Mouse (Mus musculus) olfactory bulb, adult 2 months (tissue): Measurements from ENCODE around the gene Med27. TPM values are rescaled to one million over a fixed set of nuclear protein-coding genes. Genes with fewer than 3 reads are reported as not detected.

Source experiments
- H3K27ac ChIP-seq: fragments of 200-500 bp; 2 replicates; pipeline ENCODE4 v1.5.1; 2012; ENCODE audit warnings: low read depth, low read length; ENCODE audit not compliant: insufficient read depth
- H3K4me1 ChIP-seq: fragments of 200-500 bp; 2 replicates; pipeline ENCODE4 v1.6.1; 2012; ENCODE audit warnings: low read length; ENCODE audit not compliant: control insufficient read depth, insufficient read depth
- H3K4me3 ChIP-seq: fragments of 200-500 bp; 2 replicates; pipeline ENCODE4 v1.5.1; 2012; ENCODE audit warnings: mild to moderate bottlenecking, low read depth, low read length, moderate library complexity; ENCODE audit not compliant: insufficient read depth
- CTCF ChIP-seq: fragments of 200-500 bp; IDR thresholded peaks from 2 replicates; pipeline ENCODE4 v1.5.1; 2012; ENCODE audit warnings: low read depth, mild to moderate bottlenecking, low read length, moderate library complexity; ENCODE audit not compliant: insufficient read depth
- POLR2A ChIP-seq: fragments of 200-500 bp; IDR thresholded peaks from 2 replicates; pipeline ENCODE4 v1.6.1; 2012; ENCODE audit warnings: mild to moderate bottlenecking, low read depth, low read length, moderate library complexity; ENCODE audit not compliant: insufficient read depth
- whole genome bisulfite sequencing: fragments of 180-500 bp; shearing (Covaris S2); methylation state at CpG from one replicate; pipeline ENCODE4 v1.1.7; 2018; 5-methylcytosine and 5-hydroxymethylcytosine counted together
- polyA plus RNA-seq: library from polyadenylated mRNA; stranded (reverse); fragments of >200 nt; gene quantifications from 2 replicates; pipeline ENCODE4 v1.2.4, GENCODE M21; 2012; ENCODE audit warnings: low replicate concordance; ENCODE audit not compliant: missing spikeins, insufficient read depth, insufficient read length

Gene Med27
- polyA plus RNA-seq, 1 experiment: not detected

DNA sequence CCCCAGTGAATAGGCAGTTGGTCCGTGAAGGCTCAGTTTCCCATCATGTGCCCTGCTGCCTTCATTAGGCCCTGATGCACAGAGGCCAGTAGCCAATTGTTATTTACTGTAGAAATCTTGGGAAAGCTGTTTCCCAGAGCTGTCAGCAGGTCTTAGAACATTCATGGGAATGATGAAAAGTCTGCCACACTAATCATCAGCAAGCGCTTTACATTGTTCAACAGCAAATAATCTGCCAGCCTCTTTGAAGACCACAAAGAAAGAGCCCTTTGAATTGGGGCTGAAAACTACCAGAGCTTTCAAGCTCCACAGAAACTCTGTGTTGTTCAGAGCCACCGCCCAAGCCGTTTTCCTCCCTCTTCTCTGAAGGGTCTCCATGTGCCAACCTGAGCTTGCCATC is 106.8 kb downstream of the Med27 start:
- Histone ChIP-seq H3K27ac (no peak overlapping the region), H3K4me3 (no peak overlapping the region), H3K4me1 (no peaks in the 10 kb centered on the region)
- TF ChIP-seq POLR2A (no peak), CTCF (no peak)
- WGBS: 88% methylated on average over 4 of the region's 4 CpGs

DNA sequence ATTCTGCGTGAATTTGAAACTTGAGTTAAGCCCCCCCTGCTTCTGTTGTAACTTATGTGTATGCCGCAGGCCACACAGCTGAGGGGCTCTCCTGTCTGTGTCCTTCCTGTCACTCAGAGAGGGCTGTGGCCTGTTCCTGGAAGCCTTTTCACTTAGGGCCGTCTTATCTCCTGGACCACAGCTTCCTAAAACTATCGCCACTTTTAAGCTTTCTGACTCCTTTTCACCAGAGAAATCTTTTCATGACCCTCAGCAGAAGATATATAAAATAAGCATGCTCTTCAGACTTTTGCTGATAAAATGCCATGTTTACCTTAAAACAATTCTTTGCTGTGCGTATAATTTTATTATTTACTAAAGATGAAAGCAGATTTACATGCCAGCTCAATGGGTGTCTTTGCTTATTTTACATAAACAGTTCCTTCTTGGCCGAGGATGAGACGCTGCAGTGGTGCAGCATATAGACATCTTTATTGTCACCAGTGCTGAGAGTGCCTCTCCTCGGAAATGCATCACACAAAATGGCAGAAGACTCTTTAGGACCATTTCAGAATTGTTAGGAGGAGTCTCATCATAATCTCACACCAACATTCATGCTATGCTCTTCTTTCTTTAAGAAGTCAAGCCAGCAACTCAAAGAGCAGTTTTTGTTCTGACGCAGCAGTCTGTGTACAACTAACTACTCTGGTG is 110.2 kb downstream of the Med27 start:
- Histone ChIP-seq H3K4me1 (no peaks in the 10 kb centered on the region), H3K4me3 (no peak overlapping the region), H3K27ac (no peak overlapping the region)
- WGBS: 95% methylated on average over 9 of the region's 9 CpGs
- TF ChIP-seq CTCF (no peak), POLR2A (no peak)

DNA sequence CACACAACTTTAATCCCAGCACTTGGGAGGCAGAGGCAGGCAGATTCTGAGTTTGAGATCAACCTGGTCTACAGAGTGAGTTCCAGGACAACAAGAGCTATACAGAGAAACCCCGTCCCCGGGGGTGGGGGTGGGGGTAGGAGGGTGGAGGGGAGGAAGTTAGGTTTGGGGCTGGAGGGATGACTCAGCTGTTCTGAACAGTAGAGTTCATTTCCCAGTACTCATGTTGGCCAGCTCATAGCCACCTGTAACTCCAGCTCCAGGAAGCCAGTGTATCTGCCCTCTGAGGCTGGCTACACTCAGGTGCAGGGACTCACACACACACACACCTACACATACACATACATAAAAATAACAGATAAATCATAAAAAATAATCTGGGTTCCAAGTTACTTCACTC is 111.1 kb downstream of the Med27 start:
- 69% methylated on average over 2 of the region's 2 CpGs for WGBS
- no peak overlapping the region for H3K4me3 ChIP-seq
- no peak for TF ChIP-seq POLR2A
- no peak for TF ChIP-seq CTCF
- H3K27ac ChIP-seq: no peak overlapping the region
- H3K4me1 ChIP-seq: no peaks in the 10 kb centered on the region

DNA sequence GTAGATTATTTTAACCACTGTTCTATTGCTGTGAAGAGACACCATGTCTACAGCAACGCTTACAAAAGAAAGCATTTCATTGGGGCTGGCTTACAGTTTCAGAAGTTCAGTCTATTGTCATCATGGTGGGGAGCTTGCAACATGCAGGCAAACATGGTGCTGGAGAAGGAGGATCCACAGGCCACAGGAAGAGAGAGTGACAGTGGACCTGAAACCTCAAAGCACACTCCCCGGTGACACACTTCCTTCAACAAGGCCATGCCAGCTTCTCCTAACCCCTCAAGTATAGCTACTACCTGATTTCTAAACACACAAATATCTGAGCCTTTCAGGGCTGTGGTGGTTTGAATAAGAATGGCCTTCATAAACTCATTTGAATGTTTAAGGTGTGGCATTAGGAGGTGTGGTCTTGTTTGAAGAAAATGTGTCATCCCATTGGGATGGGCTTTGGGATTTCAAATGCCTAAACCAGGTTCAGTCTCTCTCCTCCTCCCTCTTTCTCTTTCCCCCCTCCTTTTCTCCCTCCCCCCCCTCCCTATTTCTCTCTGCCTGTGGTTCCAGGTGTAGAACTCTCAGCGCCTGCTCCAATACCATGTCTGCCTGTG is 111.8 kb downstream of the Med27 start:
- 98% methylated on average over 3 of the region's 3 CpGs for WGBS
- Histone ChIP-seq H3K4me3 (no peak overlapping the region), H3K4me1 (0 out of 2 replicates have a peak, but pooled peaks cover 2% of the 10 kb centered on the region), H3K27ac (no peak overlapping the region)
- no peak for TF ChIP-seq POLR2A
- TF ChIP-seq CTCF: no peak

DNA sequence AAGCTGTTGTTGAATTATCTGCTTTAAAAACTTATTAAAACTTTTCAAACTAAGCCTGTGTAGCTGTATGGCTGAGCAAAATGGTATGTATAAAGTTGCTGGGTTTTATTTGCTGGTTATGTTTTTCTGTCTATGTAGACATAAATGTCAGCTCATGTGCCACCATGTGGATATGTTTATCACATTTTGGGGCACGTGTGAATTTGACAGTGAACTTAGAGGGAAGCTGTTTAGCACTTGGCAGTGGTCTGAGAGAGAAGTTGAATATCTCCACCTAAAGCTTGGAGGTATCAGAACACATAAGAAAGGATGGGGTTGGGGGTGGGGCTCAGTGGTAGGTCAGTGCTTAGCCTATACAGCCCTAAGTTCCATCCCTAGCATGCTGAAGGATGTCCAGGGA is 113.0 kb downstream of the Med27 start:
- 88% methylated on average over 1 of the region's 1 CpGs for WGBS
- Histone ChIP-seq H3K4me1 (peaks cover 7% of the 10 kb centered on the region), H3K4me3 (no peak overlapping the region), H3K27ac (no peak overlapping the region)
- TF ChIP-seq CTCF: no peak

DNA sequence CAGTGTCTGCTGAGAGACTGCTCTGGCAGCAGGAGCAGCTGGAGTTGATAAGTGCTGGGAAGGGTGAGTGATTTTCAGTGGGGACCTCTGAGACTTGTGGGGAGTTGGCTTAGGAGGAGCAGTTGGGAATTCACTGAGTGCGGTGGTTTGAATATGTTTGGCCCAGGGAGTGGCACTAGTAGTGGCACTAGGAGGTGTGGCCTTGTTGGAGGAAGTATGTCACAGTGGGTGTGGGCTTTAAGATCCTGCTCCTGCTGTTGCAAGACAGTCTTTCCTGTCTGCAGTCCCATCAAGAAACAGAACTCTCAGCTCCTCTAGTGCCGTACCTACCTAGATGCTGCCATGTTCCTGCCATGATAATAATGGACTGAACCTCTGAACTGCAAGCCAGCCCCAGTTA is 115.2 kb downstream of the Med27 start:
- no peak for TF ChIP-seq CTCF
- no peak for TF ChIP-seq POLR2A
- H3K4me1 ChIP-seq: peaks cover 18% of the 10 kb centered on the region
- no peak overlapping the region for H3K4me3 ChIP-seq
- H3K27ac ChIP-seq: no peak overlapping the region
- 97% methylated on average over 2 of the region's 2 CpGs for WGBS

DNA sequence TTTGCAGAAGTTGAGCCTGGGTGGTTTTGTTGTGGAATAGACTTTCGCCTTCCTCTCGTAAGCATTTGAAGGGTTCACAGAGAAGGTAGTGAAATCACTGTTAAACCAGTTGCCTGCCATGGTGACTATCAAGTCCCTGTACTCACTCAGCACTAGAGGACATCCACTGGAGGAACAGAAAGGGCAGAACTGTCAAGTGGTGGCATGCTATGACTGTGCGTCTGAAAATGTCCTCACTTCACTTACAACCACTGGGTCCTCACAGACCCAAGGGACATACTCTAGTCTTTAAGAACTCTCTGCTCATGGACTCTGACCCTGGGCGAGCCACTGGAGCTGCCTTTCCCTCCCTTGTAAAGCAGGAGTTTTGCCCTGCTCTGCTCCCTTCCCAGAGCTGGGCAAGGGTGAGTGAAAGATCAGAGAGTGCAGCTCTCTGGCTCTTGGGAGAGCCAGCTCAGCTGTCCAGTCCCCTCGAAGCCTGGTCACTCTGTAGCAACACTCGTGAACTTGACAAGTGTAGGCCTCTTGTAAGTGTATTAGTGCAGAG is 116.5 kb downstream of the Med27 start:
- H3K4me1 ChIP-seq: peaks cover 18% of the 10 kb centered on the region
- 92% methylated on average over 6 of the region's 6 CpGs for WGBS
- no peak overlapping the region for H3K4me3 ChIP-seq
- no peak overlapping the region for H3K27ac ChIP-seq
- no peak for TF ChIP-seq POLR2A
- TF ChIP-seq CTCF: no peak

DNA sequence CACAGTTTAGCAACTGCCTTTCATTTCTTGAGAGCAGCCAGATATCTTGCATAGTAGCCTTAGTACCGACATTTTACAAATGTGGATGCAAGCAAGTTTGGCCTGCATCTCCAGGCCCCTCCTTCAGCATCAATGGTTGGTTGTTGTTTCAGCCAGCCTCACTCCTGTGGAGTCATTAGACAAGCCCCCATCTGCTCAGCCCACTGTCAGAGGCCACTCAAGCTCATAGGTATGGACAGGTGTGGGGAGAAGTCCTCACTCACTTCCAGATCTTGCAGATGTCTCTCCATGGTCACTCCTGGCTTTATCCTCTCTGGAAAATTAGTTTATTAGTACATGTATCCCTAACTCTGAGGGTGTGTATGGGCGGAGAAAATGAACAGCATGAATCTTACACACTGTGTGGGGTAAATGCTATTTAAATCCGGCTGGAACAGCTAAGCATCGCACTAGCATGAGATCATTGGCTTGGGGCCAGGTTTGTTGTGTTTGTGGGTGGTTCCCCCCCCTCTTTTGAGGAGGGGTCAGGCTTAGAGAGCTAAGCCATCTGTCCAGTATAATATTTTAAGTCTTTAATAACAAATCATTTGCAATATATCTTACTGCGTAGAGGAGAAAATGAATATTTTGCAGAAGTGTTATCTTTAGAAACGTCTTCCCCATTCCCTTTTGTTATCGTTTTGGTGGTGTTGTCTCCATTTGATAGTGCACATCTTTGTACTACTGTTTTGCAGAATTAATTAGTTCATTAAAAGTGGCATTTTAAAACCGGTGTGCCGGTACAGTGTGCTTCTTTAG is 118.4 kb downstream of the Med27 start:
- WGBS: 32% methylated on average over 9 of the region's 9 CpGs
- Histone ChIP-seq H3K27ac (no peak overlapping the region), H3K4me3 (no peak overlapping the region), H3K4me1 (peaks cover 22% of the 10 kb centered on the region)
- TF ChIP-seq CTCF (no peak), POLR2A (no peak)

DNA sequence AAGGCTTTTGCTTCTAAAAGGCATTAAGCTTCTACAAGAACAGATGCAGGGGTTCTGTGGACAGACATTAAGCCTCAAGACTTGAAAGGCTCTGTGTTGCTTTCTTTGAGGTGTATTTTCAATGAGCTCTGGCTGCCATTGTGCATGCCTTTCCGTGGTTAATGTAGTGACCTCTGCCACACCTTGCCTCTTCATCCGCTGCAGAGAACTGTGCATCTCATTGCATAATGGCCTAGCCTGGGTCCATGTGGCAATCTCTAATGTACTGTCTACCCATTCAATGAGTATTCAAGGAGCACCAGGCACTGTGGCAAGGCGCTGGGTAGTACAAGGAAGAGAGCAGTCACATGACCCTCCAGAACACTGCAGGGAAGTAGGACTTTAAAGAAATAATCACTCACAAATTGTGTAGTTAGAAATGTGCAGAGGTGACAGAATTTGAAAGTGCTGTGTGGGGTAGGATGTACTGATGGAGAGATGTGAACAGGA is 119.1 kb downstream of the Med27 start:
- 63% methylated on average over 3 of the region's 3 CpGs for WGBS
- Histone ChIP-seq H3K4me1 (peaks cover 22% of the 10 kb centered on the region), H3K4me3 (no peak overlapping the region), H3K27ac (no peak overlapping the region)
- TF ChIP-seq POLR2A (no peak), CTCF (no peak)
